Mouse (Mus musculus) heart, adult 2 months (tissue): ENCODE results near the gene Wwtr1.

Experiments
- CTCF ChIP-seq: fragments of 200-600 bp; IDR thresholded peaks from 2 replicates; pipeline ENCODE4 v1.8.1; 2022; ENCODE audit warnings: antibody characterized with exemption, mild to moderate bottlenecking, moderate library complexity
- EP300 ChIP-seq: fragments of 200-500 bp; IDR thresholded peaks from 2 replicates; pipeline ENCODE4 v1.6.1; 2011; ENCODE audit warnings: low read depth, low read length, control low read depth; ENCODE audit not compliant: insufficient read depth
- POLR2A ChIP-seq: fragments of 200-500 bp; IDR thresholded peaks from 2 replicates; pipeline ENCODE4 v1.6.1; 2011; ENCODE audit warnings: mild to moderate bottlenecking, low read depth, low read length, control low read depth; ENCODE audit not compliant: insufficient read depth

DNA sequence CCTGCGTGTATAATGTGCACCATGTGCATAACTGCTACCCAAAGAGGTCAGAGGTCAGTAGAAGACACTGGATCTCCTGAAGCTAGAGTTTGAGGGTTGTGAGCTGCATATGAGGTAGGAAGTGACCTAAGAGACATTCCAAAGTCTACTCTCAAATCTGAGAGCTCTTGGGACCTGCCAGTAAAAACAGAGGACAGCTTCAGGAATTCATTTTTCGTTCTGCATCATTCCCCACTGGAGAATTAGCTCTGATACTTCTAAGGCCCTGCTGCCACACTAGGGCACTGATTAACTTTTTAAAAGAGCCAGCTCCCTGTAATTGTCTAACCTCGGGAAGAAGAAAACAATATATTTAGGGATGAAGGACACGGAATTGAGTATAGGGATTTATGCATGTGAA, 53.8 kb downstream of the Wwtr1 start:
- TF ChIP-seq EP300 (no peak), CTCF (no peak), POLR2A (no peak)
